11 mouse cellular contexts compared by ENCODE assay signal in genomic region chr11:113507716-113508480, GRCm38 (mm10).
A peak's percentile ranks its signal among the peaks of the same experiment; 100 is the strongest.
DNase-seq lines count a peak whose midpoint lies in the region; ATAC-seq and TF ChIP-seq lines count a peak whose summit lies in the region.
"Had no signal": no experiment of that assay in that cellular context is flagged by ENCODE, and none has a peak within 500 bp of the region (broad histone marks: within the 10 kb centered on the region; RNA-seq: fewer than 3 reads in every experiment).

No protein-coding gene starts in this region.

- intact Hi-C loops in heart, postnatal 14 days (cut with DNase I): no loop called here

- H3K4me2 ChIP-seq in forebrain, embryonic 11.5 days (ENCODE audit: low read depth, low read length, severe bottlenecking): no peak overlapping the region
- 0 out of 2 replicates have a peak overlapping the region, but pooled peaks have one; percentile 1 for H3K4me2 ChIP-seq in lung, postnatal 0 days (replicated peaks; ENCODE audit: low read depth, low read length)
- H3K4me2 ChIP-seq: neural tube, embryonic 12.5 days had no signal

- ATAC-seq in forebrain, embryonic 11.5 days (replicated peaks; ENCODE audit: low FRiP score): 0 out of 2 replicates have a peak, but pooled peaks have one; percentile 4
- peak; percentile 23; the same call in 1 of the 2 replicates for ATAC-seq in lung, postnatal 0 days
- ATAC-seq: intestine, postnatal 0 days had no signal

- TF ChIP-seq EP300 in lung, postnatal 0 days (IDR thresholded peaks at IDR 0.05): no peak

- H3K27me3 ChIP-seq in forebrain, embryonic 11.5 days (ENCODE audit: control insufficient read depth, insufficient read depth, low read length): no peaks in the 10 kb centered on the region
- no peaks in the 10 kb centered on the region for H3K27me3 ChIP-seq in forebrain, embryonic 10.5 days (ENCODE audit: poor library complexity, severe bottlenecking)
- no peaks in the 10 kb centered on the region for H3K27me3 ChIP-seq in lung, postnatal 0 days (replicated peaks; ENCODE audit: insufficient read depth, low read length)
- H3K27me3 ChIP-seq: neural tube, embryonic 12.5 days had no signal

- H3K27ac ChIP-seq in forebrain, embryonic 11.5 days (ENCODE audit: low read depth, low read length): no peak overlapping the region
- H3K27ac ChIP-seq in forebrain, embryonic 10.5 days: no peak overlapping the region
- no peak overlapping the region for H3K27ac ChIP-seq in lung, postnatal 0 days (ENCODE audit: low read length)
- H3K27ac ChIP-seq: neural tube, embryonic 12.5 days had no signal

- no peak for DNase-seq in forebrain, embryonic 11.5 days (ENCODE audit: low spot score)
- no peak for DNase-seq in forebrain, embryonic 10.5 days (ENCODE audit: extremely low spot score, low spot score)
- DNase-seq in thymus, postnatal 0 days (ENCODE audit: low spot score): peak; percentile 17
- no peak for DNase-seq in thymus, postnatal 36 days
- DNase-seq in lung, postnatal 0 days (ENCODE audit: low spot score): peak; percentile 42
- DNase-seq in B cell, adult 2 months: no peak
- DNase-seq in heart, postnatal 14 days: no peak
- DNase-seq in cerebellum, adult 9-10 months: no peak
- DNase-seq: cerebellum, postnatal 36 days had no signal

- TF ChIP-seq CTCF in lung, postnatal 0 days (IDR thresholded peaks at IDR 0.05): no peak

- no peak overlapping the region for H3K4me3 ChIP-seq in forebrain, embryonic 11.5 days (ENCODE audit: low read depth, low read length)
- H3K4me3 ChIP-seq in forebrain, embryonic 10.5 days: no peak overlapping the region
- H3K4me3 ChIP-seq in lung, postnatal 0 days (ENCODE audit: low read depth, low read length): no peak overlapping the region
- H3K4me3 ChIP-seq: neural tube, embryonic 12.5 days had no signal

- H3K4me1 ChIP-seq in forebrain, embryonic 11.5 days (replicated peaks; ENCODE audit: control insufficient read depth, insufficient read depth, low read length): no peaks in the 10 kb centered on the region
- peaks cover 14% of the 10 kb centered on the region for H3K4me1 ChIP-seq in forebrain, embryonic 10.5 days
- H3K4me1 ChIP-seq in lung, postnatal 0 days (ENCODE audit: insufficient read depth, low read depth, low read length): no peaks in the 10 kb centered on the region

- no peak overlapping the region for H3K9ac ChIP-seq in forebrain, embryonic 11.5 days (ENCODE audit: low read length)
- H3K9ac ChIP-seq in lung, postnatal 0 days (replicated peaks; ENCODE audit: low read depth): no peak overlapping the region
- H3K9ac ChIP-seq: neural tube, embryonic 12.5 days had no signal

- no peaks in the 10 kb centered on the region for H3K36me3 ChIP-seq in forebrain, embryonic 11.5 days (ENCODE audit: control insufficient read depth, insufficient read depth, low read length)
- H3K36me3 ChIP-seq in forebrain, embryonic 10.5 days (replicated peaks): no peaks in the 10 kb centered on the region
- H3K36me3 ChIP-seq in lung, postnatal 0 days (ENCODE audit: insufficient read depth, low read length): no peaks in the 10 kb centered on the region
- H3K36me3 ChIP-seq: neural tube, embryonic 12.5 days had no signal

- H3K9me3 ChIP-seq in forebrain, embryonic 11.5 days (ENCODE audit: control insufficient read depth, low read length): no peaks in the 10 kb centered on the region
- no peaks in the 10 kb centered on the region for H3K9me3 ChIP-seq in forebrain, embryonic 10.5 days
- H3K9me3 ChIP-seq in lung, postnatal 0 days (ENCODE audit: low read length): no peaks in the 10 kb centered on the region
- H3K9me3 ChIP-seq: neural tube, embryonic 12.5 days had no signal

- WGBS in forebrain, embryonic 11.5 days: 64% methylated on average over 11 of the region's 11 CpGs
- 84% methylated on average over 11 of the region's 11 CpGs for WGBS in forebrain, embryonic 10.5 days
- WGBS in lung, postnatal 0 days: 56% methylated on average over 11 of the region's 11 CpGs

Comparison
In these comparisons a context has a peak if more than half of its experiments do, and no peak if none do; other contexts are left out.
1. DNase-seq: peak in thymus, postnatal 0 days (single experiment) and lung, postnatal 0 days (single experiment); none in forebrain, embryonic 11.5 days (single experiment), forebrain, embryonic 10.5 days (single experiment), thymus, postnatal 36 days (0 of 2), B cell, adult 2 months (0 of 2), heart, postnatal 14 days (0 of 2) and cerebellum, adult 9-10 months (single experiment).